Mouse (Mus musculus): ENCODE measurements at regions not wholly inside any gene's neighbourhood (a gene's known extent, or its start where the extent isn't known, plus 50 kb on each side); places are given as distances from the start of the nearest gene placed in this dataset.

DNA sequence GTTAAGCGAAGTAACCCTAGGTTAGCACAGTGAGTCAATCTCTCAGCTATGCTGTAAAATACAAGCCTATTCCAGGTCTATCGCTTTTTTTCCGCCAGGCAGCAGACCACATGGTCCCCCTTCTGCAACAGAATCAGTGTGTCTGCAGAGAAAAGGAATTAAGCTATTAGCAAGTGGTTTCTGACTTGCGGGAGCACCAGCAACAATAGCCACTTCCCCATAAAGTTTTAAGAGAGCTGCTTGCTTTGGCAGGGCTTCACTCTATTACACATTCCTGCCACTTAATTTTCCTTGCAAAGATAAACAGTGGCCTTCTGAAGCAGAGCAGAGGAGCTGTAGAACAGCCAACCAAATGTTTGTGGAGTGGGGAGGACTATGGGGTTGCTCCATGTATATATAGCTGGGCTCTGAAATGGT lies 59.8 kb upstream of the Osmr start:
- H3K4me1 ChIP-seq (replicated peaks; ENCODE audit: low read depth, low read length): peaks cover 12% of the 10 kb centered on the region
- H3K27me3 ChIP-seq (ENCODE audit: insufficient read depth, low read length): no peaks in the 10 kb centered on the region
- no peak for TF ChIP-seq CTCF (conservative IDR thresholded peaks at IDR 0.05; ENCODE audit: low read length)
- no peak for TF ChIP-seq POU5F1 (IDR thresholded peaks at IDR 0.05; ENCODE audit: borderline replicate concordance, low read length)
- TF ChIP-seq NANOG (IDR thresholded peaks at IDR 0.05; ENCODE audit: borderline replicate concordance, low read length): no peak
- H3K9me3 ChIP-seq (ENCODE audit: low read length): no peaks in the 10 kb centered on the region
- H3K4me3 ChIP-seq (replicated peaks; ENCODE audit: low read length): no peak overlapping the region
- no peaks in the 10 kb centered on the region for H3K36me3 ChIP-seq (ENCODE audit: insufficient read depth, low read length)

- H3K27me3 ChIP-seq (ENCODE audit: insufficient read depth, low read length): no peaks in the 10 kb centered on the region
- H3K36me3 ChIP-seq (ENCODE audit: insufficient read depth, low read length): no peaks in the 10 kb centered on the region
Observed at GRCm38 (mm10) chr15:6941491-6941890, 66.7 kb upstream of the Osmr start.

DNA sequence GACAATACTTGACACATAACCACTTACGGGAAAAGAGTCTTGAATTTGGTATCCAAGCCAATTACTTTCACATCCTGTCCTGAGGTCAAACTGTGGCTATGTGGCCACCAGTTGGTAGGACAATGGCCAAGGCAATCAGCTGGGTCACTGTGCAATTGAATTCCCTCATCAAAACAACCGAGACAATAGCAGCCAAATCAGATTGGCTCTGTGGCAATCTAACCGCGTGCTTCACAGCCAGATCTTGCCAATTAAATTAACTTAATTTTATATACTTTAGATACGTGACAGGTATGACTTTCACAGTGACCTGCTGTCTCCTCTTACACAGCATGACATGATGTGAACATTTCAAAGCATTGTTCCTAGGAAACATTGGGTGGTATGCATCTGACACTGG lies 74.5 kb upstream of the Osmr start:
- no peaks in the 10 kb centered on the region for H3K27me3 ChIP-seq (ENCODE audit: insufficient read depth, low read length)
- no peaks in the 10 kb centered on the region for H3K36me3 ChIP-seq (ENCODE audit: insufficient read depth, low read length)
- peaks cover 7% of the 10 kb centered on the region for H3K9me3 ChIP-seq (ENCODE audit: low read length)
- H3K4me1 ChIP-seq (replicated peaks; ENCODE audit: low read depth, low read length): peaks cover 14% of the 10 kb centered on the region
- no peak overlapping the region for H3K4me3 ChIP-seq (replicated peaks; ENCODE audit: low read length)
- no peak for TF ChIP-seq CTCF (conservative IDR thresholded peaks at IDR 0.05; ENCODE audit: low read length)
- TF ChIP-seq POU5F1 (IDR thresholded peaks at IDR 0.05; ENCODE audit: borderline replicate concordance, low read length): no peak
- TF ChIP-seq NANOG (IDR thresholded peaks at IDR 0.05; ENCODE audit: borderline replicate concordance, low read length): no peak

More at GRCm38 (mm10) chr15:6941491-6941890, 66.7 kb upstream of the Osmr start:
- H3K4me1 ChIP-seq (replicated peaks; ENCODE audit: low read depth, low read length): peaks cover 4% of the 10 kb centered on the region; the same call in 1 of the 2 replicates
- H3K4me3 ChIP-seq (replicated peaks; ENCODE audit: low read length): no peak overlapping the region
- no peaks in the 10 kb centered on the region for H3K9me3 ChIP-seq (ENCODE audit: low read length)
- TF ChIP-seq NANOG (IDR thresholded peaks at IDR 0.05; ENCODE audit: borderline replicate concordance, low read length) (no peak), CTCF (conservative IDR thresholded peaks at IDR 0.05; ENCODE audit: low read length) (no peak), POU5F1 (IDR thresholded peaks at IDR 0.05; ENCODE audit: borderline replicate concordance, low read length) (no peak)

GRCm38 (mm10) chr15:6949686-6950085 lies 74.9 kb upstream of the Osmr start:
- Histone ChIP-seq H3K4me3 (replicated peaks; ENCODE audit: low read length) (no peak overlapping the region), H3K4me1 (replicated peaks; ENCODE audit: low read depth, low read length) (peaks cover 18% of the 10 kb centered on the region), H3K36me3 (ENCODE audit: insufficient read depth, low read length) (no peaks in the 10 kb centered on the region), H3K9me3 (ENCODE audit: low read length) (peaks cover 7% of the 10 kb centered on the region), H3K27me3 (ENCODE audit: insufficient read depth, low read length) (no peaks in the 10 kb centered on the region)
- TF ChIP-seq CTCF (conservative IDR thresholded peaks at IDR 0.05; ENCODE audit: low read length) (no peak), POU5F1 (IDR thresholded peaks at IDR 0.05; ENCODE audit: borderline replicate concordance, low read length) (no peak), NANOG (IDR thresholded peaks at IDR 0.05; ENCODE audit: borderline replicate concordance, low read length) (no peak)

DNA sequence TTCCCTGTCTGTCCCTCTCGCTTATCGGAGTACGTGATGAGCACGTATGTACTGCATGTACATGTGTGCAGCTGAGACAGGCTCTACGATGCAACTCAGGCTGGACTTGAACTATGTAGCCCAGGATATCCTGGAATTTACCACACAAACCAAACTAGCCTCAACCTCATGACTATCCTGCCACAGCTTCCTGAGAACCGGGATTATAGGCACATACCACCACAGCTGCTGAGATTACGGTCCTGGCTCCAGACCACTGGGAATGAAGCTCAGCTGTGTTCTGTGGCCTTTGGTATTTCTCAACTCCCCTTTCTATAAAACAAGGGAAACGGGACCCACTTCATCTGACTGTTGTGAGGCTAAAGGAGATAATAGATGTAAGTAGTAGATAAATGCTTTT lies 75.7 kb upstream of the Osmr start:
- Histone ChIP-seq H3K4me1 (replicated peaks; ENCODE audit: low read depth, low read length) (peaks cover 24% of the 10 kb centered on the region), H3K36me3 (ENCODE audit: insufficient read depth, low read length) (no peaks in the 10 kb centered on the region), H3K27me3 (ENCODE audit: insufficient read depth, low read length) (no peaks in the 10 kb centered on the region), H3K4me3 (replicated peaks; ENCODE audit: low read length) (no peak overlapping the region), H3K9me3 (ENCODE audit: low read length) (peaks cover 7% of the 10 kb centered on the region)
- TF ChIP-seq POU5F1 (IDR thresholded peaks at IDR 0.05; ENCODE audit: borderline replicate concordance, low read length) (no peak), CTCF (conservative IDR thresholded peaks at IDR 0.05; ENCODE audit: low read length) (no peak), NANOG (IDR thresholded peaks at IDR 0.05; ENCODE audit: borderline replicate concordance, low read length) (no peak)

GRCm38 (mm10) chr15:6953556-6953955 lies 78.8 kb upstream of the Osmr start:
- Histone ChIP-seq H3K4me1 (replicated peaks; ENCODE audit: low read depth, low read length) (peaks cover 24% of the 10 kb centered on the region), H3K27me3 (ENCODE audit: insufficient read depth, low read length) (no peaks in the 10 kb centered on the region), H3K36me3 (ENCODE audit: insufficient read depth, low read length) (no peaks in the 10 kb centered on the region), H3K4me3 (replicated peaks; ENCODE audit: low read length) (no peak overlapping the region), H3K9me3 (ENCODE audit: low read length) (peaks cover 7% of the 10 kb centered on the region)
- TF ChIP-seq NANOG (IDR thresholded peaks at IDR 0.05; ENCODE audit: borderline replicate concordance, low read length): no peak
- TF ChIP-seq POU5F1 (IDR thresholded peaks at IDR 0.05; ENCODE audit: borderline replicate concordance, low read length): no peak
- TF ChIP-seq CTCF (conservative IDR thresholded peaks at IDR 0.05; ENCODE audit: low read length): no peak

DNA sequence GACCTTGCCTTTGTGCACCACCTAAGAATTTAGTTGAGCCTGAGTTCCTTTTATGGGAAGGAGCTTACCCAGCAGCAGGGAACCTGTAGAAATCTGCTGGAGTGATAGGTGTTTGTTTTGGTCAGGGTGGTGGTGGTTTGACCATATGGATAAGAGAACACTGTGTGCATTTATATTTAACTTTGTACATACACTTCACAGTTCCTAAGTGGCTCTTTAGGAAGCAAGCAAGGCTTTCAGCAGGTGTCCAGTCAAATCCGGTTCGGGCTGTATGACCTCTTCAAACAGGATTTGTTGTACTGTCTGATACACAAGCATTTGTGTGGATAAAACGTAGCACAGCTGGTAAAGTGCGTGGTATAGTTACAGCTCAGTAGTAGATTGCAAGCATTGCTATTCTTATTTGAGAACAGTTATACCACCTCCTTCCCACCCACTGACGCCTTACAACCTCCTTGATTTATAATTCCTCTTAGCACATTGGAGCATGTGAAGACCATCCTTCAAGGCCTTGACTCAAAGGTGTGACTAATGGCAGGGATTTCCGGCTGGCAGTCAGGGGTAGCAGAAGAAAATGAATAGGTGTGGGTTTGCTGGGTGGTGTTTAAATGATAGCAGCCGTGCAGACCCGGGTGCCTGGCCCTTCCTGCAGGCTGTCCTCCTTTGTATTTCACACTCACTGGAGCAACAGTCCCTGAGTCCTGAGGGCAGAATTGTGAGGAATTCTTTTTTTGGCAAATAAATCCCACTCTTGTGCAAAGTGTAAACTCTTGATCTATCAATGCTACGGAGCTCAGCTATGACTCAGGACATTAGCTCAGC lies 79.4 kb upstream of the Osmr start:
- peaks cover 7% of the 10 kb centered on the region for H3K9me3 ChIP-seq (ENCODE audit: low read length)
- no peaks in the 10 kb centered on the region for H3K27me3 ChIP-seq (ENCODE audit: insufficient read depth, low read length)
- TF ChIP-seq NANOG (IDR thresholded peaks at IDR 0.05; ENCODE audit: borderline replicate concordance, low read length): no peak
- no peak for TF ChIP-seq POU5F1 (IDR thresholded peaks at IDR 0.05; ENCODE audit: borderline replicate concordance, low read length)
- no peak for TF ChIP-seq CTCF (conservative IDR thresholded peaks at IDR 0.05; ENCODE audit: low read length)
- H3K4me3 ChIP-seq (replicated peaks; ENCODE audit: low read length): no peak overlapping the region
- no peaks in the 10 kb centered on the region for H3K36me3 ChIP-seq (ENCODE audit: insufficient read depth, low read length)
- H3K4me1 ChIP-seq (replicated peaks; ENCODE audit: low read depth, low read length): peaks cover 24% of the 10 kb centered on the region

DNA sequence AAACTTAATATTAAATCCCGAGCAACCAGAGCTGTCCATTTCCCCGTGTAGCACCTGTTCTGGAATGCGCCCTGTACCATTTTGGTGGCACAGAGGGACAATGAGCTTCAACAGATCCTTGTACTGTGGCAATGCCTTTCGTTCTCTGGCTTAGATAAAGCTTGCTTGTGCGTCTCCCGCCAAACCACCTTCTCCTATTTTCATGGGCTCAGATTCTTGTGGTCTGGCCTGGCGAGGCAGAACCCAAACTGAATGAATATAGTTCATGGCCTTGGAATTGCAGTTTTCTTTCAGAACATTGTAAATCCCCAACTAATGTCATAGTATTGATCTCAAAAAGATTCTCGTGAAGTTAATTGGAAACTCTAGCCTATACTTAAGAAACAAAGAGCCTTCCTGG lies 85.1 kb upstream of the Osmr start:
- no peak for TF ChIP-seq POU5F1 (IDR thresholded peaks at IDR 0.05; ENCODE audit: borderline replicate concordance, low read length)
- no peak for TF ChIP-seq NANOG (IDR thresholded peaks at IDR 0.05; ENCODE audit: borderline replicate concordance, low read length)
- no peak for TF ChIP-seq CTCF (conservative IDR thresholded peaks at IDR 0.05; ENCODE audit: low read length)
- H3K9me3 ChIP-seq (ENCODE audit: low read length): no peaks in the 10 kb centered on the region
- H3K36me3 ChIP-seq (ENCODE audit: insufficient read depth, low read length): no peaks in the 10 kb centered on the region
- H3K4me3 ChIP-seq (replicated peaks; ENCODE audit: low read length): no peak overlapping the region
- H3K4me1 ChIP-seq (replicated peaks; ENCODE audit: low read depth, low read length): peaks cover 5% of the 10 kb centered on the region; the same call in 1 of the 2 replicates
- no peaks in the 10 kb centered on the region for H3K27me3 ChIP-seq (ENCODE audit: insufficient read depth, low read length)
